Mouse (Mus musculus): Measurements from ENCODE around the gene Brd1.
A peak's percentile ranks its signal among the peaks of the same experiment; 100 is the strongest.
"Not testable (repeated sequence)": the region's sequence is repeated elsewhere in the genome, so short reads cannot be mapped to it uniquely, and the experiment has no call there.

Brd1 gene

DNA sequence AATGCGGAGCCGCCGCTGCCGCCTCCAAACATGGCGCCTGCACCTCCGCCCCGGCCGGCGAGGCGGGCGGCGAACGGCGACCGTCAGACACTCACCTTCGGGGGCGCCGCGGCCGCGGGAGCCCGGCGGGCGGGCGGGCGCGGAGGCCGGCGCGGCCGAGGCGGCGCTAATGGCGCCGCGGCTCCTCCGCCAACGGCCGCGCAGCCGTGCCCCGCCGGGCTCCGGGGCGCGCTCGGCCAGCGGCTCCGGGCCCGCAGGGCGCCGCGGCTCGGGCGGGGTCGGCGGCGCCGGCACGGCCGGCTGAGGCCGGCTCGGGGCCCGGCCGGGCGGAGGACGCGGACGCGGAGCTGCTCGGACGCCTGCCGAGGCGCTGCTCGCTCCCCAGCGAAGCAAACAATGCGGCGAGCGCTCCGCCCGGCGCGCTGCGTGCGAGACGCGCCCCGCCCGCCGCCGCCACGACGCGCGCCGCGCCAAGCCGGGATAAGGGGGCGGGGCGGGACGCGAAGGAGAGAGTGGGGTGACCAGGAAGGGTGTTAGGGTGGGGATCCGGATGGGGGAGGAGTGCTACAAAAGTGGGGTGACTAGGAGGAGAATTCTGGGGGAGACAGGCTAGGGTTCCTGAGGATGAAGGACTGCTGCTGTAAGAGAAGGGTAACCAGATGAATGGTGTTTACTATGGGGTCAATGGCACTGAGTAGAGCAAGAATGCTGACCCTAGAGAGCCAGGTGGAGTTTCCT, at the start of gene Brd1:
Gene Brd1, minus strand, starts transcription at position 400 of the 738 bp plus-strand sequence.
- peak; percentile 89 to 95 for DNase-seq

DNA sequence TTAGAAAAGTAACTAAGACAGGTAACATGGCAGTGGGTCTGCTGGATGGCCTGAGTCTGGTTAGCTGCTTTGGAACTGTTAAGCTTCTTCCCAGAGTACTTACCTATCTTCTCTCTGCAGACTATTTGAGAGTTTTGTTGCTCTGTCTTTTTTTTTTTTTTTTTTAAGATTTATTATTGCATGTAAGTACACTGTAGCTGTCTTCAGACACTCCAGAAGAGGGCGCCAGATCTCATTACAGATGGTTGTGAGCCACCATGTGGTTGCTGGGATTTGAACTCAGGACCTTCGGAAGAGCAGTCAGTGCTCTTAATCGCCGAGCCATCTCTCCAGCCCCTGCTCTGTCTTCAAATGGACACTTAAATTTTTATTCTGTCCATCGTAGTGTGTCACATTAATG, 40.6 kb upstream of the Brd1 start:
- not testable (repeated sequence) for DNase-seq

DNA sequence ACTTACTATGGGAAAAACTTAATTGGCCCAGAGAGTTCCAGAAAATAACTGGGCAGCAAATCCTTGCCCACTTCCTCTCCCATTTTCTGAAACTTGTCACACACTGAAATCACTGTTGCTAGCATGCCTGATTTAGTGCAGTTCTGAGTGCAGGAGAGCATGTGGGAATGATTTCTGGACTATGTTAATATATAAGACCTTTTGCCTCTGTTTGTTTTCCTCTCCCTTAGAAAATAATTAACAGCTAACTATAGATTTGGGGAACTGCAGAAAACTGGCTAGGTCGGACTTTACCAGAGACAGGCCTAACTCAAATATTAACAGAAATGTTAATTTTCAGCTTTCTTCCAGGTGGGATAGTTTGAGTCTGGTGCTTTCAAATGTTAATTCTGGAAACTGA, 34.5 kb upstream of the Brd1 start:
- no peak for DNase-seq

DNA sequence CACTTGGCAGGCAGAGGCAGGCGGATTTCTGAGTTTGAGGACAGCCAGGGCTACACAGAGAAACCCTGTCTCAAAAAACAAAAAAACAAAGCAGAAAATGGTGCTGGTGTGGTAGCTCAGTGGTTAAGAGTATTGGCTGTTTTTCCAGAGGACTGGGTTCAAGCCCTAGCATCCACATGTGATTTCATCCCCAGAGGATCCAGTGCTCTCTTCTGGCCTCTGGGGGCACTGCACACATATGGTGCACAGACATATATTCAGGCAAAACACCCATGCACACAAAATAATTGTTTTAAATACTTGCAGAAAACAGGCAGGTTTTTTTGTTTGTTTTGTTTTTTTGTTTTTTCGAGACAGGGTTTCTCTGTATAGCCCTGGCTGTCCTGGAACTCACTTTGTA, 32.1 kb upstream of the Brd1 start:
- DNase-seq: not testable (repeated sequence)

DNA sequence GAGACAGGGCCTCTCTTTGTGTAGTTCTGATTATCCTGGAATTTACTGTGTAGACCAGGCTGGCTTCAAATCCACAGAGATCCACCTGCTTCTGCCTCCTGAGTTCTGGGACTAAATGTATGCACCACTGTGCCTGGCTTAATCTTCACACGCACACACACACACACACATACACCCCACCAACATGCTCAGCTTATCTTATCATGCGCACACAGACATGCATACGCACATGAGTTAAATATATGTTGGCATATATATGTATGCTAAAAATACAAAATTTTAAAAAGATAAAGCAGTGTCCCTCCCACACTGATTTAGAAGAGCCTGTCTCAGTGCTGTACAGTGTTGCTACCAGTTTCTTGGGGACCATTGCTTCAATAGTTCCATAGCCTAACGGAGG, 27.5 kb upstream of the Brd1 start:
- no peak for DNase-seq

DNA sequence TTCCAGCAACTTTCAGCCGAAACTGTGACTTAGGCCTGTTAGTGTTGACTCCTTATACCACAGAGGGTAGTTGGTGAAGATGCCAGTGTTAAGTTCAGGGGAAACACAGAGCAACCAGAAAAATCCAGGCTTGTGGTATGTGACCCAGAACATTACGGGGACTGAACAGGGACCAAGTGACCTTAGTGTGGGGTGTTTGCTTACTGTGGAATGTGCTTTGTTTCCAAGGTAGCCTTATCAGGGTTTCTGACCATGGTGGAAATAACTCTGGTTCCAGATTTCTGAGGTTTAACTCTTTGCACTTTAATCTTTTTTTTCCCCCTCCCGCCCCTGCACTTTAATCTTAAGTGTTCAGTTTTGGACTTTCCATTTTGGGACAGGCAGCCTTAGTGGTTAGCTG, 24.0 kb upstream of the Brd1 start:
- DNase-seq: no peak

DNA sequence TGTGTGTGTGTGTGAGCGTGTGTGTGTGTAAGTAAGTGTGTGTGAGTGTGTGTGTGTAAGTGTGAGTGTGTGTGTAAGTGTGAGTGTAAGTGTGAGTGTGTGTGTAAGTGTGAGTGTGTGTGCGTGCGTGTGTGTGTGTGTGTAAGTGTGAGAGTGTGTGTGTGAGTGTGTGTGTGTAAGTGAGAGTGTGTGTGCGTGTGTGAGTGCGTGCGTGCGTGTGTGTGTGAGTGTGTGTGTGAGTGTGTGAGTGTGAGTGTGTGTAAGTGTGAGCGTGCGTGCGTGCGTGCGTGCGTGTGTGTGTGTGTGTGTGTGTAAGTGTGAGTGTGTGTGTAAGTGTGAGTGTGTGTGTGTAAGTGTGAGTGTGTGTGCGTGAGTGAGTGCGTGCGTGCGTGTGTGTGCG, 21.7 kb upstream of the Brd1 start:
- no peak for DNase-seq

DNA sequence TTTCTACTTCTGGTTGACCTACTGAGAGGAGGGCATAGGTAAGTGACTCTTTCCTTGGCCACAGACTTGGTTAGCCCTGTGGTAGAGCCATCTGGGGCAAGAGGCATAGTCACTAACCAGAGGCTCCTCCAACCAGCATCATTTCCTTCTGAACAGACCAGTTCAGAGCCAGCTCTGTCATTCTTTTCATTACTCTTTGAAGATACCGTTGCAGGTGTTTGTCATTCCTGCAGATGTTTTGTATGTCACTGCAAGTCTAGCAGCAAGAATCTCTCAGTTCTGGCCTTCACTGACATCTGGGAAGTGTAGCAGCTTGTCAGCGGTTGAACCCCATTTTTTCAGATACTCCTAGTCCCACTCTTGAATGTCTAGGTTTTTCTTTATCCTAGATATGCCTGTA, 20.9 kb upstream of the Brd1 start:
- no peak for DNase-seq

DNA sequence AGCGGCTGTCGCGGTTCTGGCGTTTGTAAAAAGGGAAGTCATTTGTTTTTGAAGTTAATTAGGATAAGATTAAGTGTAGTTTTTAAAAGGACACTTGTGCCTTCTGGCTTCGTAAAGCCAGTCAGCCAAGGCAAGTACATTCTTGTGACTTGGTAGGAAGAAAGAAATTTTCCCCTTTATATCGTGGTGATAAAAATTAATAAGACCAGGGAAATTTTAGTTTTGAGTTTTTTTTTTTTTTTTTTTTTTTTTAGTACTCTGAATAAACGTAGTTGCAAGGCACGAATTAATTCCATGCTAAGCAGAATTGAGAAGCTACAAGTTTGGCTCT, 18.3 kb upstream of the Brd1 start:
- DNase-seq: no peak

DNA sequence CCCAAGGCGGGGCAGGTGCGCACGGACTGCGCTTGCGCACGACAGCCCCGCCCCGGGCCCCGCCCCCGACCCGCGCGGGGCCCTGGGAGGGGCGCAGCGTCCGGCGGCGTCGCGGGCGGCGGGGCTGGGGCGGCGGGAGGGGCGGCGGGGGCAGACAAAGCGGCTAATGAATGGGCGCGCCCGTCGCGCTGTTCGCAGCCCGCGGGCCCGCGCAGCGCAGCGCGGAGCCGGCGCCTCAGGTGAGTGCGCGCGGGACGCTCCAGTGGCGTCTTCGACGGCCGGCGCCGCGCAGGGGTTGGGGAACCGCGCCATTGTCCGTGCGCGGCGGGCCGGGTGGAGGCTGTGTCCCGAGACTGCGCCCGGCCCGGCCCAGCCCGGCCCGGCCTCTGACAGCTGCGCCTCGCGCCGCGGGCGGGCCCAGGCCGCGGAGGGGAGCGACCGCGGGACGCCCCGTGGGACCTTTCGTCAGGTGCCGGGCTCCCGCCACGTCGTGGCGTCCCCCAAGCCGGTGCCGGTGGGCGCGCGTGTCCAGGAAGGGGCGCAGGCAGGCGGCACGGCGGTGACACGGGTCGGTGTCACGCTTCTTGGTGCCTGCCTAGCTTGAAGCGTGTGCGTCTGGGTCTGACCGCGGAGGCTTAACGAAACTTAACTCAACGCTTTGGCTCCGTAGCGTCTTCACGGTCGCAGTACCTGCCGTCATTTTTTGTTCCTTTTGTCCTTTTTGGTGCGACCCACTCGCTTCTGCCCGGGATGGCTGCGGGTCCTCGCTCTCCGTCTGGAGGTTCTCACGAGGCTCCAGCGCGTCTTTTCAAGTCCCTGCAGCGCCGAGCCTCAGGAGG, 17.8 kb upstream of the Brd1 start, which contains the start of gene Zbed4:
Gene Zbed4, plus strand, starts transcription at position 97 of the 839 bp plus-strand sequence.
- DNase-seq: peak in 1 of 2 experiments; percentile 69

DNA sequence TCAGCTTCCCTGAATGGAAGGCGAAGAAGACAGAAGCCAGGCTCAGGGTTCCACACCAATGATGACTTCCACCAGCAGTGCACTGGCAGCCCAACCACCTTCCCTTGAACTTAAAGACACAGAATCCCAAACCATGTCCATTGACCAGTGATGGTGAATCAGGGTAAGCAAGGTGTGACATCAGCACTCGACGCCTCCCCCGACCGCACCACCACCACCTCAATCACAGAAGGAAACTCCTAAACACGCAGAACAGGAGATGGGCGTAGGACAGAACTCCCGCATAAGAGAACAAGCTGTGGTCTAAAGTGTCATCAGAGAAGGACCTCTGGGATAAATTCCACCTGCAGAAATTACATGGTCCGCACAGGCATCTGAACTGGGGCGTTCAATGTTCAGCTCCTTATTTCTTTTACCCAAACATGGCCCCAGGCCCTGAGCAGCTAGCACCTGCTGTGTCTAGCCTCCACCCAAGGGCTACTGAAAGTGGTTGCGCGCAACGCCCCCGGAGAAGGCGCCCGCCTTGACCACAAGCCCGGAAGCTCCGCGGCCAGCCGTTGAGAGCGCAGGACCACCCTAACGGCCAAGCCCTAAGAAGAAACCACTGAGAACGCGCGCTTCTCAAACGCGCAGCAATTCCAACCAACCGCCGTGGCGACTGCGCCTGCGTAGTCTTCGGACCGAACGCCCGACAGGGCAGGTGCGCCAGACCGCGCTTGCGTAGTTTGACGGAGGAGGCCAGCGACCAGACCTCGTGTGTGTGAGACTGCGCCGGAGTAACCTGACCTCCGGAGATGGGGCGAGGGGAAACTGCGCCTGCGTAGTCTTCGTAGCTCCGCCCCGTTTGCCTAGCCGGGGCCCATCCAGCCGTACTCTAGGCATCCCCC, 16.9 kb upstream of the Brd1 start:
- DNase-seq: peak; percentile 99

DNA sequence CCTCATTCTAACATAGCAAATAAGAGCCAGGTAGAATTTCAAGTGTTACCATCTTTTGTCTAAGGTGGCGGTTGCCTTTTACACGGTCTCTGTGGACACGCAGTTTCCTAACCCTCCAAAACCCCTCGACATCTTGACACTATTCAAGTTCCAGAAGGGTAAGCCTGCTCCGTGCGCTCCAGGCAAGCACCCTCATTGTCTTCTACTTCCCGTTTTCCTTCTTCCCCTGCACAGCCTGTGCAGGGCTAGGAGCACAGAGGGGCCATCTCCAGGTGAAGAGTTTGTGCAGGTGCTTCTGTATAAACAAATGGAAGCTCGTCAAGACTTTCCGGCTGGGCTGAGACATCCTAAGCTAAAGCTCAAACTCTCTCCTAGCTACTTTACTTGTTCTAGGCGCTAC, 16.0 kb upstream of the Brd1 start:
- no peak for DNase-seq

DNA sequence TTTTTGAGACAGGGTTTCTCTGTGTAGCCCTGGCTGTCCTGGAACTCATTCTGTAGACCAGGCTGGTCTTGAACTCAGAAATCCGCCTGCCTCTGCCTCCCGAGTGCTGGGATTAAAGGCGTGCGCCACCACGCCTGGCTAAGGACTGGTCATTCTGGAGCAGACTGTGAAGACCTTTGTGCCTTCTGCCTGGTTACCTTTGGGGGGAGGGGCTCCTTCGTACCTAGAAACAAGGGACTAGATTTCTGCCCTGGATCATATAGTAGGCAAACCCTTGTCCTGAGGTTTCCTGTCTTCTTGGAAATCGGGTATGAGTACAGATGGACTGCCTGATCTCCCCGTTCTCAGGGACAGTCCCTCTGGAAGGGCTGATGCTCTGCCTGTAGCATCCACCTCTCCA, 15.6 kb upstream of the Brd1 start:
- DNase-seq: not testable (repeated sequence)

DNA sequence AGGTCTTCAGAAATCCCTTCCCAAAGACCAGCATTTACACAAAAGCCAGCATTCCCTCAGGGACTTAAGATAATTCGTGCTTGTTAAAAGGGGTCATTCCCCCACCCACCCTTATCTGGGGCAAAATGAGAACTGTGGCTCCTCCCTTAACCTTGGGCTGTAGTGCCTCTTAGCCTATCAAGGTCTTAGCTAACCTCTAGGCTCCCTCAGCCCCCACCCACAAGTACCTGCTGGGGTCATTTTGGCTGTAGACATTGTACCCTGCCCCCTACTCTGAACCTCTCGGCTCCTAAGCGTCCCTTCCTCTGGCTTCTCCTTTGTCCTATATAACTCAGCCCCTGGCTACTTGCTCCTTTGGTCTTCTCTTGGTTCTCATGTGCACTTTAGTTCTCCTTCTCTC, 11.9 kb upstream of the Brd1 start:
- no peak for DNase-seq

DNA sequence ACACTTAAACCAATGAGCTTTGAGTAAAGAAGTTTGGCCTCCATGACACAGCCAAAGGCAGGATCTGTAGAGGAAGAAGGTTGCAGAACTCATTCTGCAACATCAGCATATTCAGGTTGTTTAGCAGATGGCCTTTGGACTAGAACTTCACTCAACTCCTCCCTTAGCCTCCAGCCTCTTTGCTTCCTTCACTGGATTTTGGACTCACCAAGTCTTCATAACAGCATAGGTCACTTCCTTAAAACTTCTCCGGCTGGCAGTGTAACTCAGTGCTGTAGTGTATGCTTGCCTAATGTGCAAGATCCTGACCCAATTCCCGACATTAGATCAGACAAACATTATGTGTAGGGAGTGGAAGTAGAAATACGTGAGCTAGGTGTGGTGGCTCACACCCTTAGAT, 11.3 kb upstream of the Brd1 start:
- no peak for DNase-seq

DNA sequence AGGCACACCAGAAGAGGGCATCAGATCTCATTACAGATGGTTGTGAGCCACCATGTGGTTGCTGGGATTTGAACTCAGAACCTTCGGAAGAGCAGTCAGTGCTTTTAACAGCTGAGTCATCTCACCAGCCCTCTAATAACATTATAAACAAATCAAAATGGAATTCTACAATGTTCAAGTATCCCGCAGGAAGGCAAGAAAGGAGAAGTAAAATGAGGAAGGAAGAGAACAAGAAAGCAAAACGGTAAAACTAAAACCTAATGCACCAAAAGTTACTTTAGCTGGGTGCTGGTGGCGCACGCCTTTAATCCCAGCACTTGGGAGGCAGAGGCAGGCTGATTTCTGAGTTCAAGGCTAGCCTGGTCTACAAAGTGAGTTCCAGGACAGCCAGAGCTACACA, 9.3 kb upstream of the Brd1 start:
- DNase-seq: not testable (repeated sequence)

DNA sequence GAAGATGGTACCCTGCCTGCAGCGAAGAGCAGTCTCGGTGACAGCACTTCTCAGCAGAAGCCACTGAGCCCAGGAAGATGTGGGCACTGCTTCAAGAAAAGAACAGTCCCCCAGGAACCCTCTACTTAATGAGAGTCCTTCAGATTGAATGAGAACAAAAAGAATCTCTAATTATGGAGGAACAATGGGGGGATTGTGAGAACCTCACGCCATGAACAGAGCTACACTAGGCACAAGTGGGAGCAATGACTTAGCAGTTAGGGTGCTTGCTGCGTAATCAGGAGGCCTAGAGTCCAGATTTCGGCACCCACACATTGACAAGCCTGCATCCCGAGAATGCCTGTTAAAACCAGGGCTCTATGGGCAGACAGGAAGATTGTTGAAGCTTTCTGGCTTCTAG, 7.3 kb upstream of the Brd1 start:
- DNase-seq: no peak

DNA sequence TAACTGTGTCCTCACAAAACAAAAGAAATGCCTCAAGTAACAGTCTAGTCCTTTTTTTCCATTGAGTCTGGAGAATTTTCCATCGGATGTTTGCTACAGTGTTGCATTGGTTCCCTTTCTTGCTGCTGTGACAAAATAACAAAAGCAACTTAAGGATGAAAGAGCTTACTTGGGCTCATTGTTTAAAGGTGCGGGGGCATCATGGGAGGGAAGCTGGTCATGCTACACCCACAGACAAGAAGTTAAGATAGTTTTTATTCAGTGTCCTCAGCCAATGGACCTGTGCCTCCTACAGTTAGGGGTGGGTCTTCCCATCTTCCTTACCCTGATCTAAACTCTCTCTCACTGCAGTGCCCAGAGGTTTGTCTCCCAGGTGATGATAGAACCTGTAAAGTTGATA, 4.4 kb upstream of the Brd1 start:
- DNase-seq: no peak

DNA sequence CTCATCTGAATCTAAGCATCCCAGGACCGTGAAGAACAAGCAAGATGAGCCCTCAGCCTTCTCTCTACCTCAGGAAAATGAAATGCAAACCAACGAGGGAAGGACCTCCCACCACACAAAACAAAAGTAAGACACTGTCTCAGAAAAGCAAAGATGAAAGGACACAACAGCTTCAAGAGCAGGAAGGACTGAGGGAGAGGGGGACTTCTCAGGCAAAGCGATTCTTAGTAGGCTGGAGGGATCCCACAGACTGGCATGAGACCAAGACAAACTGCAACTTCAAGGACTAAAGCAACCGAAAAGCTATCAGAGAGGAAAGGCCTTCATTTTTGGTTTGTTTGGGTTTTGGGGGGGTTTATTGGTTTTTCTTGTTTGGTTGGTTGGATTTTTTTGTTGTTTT, 2.1 kb upstream of the Brd1 start:
- no peak for DNase-seq

DNA sequence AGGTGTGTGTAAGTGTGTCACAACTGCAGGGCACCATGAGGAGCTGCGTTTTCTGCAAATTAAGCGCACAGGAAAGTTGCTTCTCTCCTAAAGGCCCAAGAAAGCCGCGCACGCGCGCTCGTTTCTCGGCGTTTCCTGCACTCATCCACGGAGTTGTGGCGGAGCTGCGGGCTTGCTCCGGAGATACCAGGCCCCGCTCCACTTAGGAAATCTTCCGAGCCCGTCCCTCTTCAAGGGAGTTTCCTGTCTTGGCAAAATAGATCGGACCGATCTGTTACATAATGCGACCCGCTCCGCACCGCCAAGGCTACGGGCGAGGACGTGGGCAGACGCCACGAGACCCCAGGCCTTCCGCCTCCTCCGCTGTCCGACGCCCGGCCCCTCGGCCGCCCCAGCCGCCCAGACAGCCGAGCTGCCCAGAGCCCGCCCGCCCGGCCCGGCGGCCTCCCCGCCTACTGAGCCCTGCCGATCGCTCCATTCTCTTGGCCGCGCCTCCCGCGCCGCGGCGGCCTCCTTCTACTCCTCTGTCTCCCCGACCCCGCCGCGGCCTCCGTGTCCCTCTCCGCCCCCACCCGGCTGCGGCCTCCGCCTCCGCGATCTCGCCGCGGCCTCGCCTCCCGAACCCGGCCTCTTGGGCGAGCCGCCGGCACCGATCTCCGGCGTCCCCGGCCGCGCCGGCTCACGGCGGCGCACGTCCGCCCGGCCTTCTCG, 837 bp downstream of the Brd1 start:
- peak; percentile 77 to 78 for DNase-seq

DNA sequence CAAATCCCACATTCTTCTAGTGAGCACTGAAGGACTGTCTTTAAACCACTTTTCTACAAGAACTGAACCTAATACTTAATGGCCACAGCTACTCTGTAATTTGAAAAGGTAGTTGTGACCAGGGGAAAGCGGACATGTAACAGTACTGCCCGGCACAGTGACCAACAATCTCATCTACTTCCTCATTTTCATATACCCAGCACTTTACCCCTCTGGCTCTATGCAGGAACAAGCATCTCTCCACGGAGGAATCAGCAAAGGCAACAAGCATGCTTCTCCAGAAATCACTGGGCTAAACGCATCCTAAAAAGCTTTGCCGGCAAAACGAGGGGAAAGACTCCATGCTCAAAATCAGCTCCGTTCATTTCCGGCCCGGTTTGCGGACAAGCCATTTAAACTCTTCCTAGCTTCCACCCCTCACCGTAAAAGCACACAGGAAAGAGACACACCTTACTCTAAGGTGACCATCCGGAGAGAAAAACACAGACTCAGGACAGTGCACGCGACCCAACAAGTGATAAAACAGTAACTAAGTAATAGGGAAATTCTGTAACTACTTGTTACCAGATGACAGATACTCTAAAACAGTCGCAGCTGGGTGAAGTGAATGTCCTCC, 1.5 kb downstream of the Brd1 start:
- no peak for DNase-seq

DNA sequence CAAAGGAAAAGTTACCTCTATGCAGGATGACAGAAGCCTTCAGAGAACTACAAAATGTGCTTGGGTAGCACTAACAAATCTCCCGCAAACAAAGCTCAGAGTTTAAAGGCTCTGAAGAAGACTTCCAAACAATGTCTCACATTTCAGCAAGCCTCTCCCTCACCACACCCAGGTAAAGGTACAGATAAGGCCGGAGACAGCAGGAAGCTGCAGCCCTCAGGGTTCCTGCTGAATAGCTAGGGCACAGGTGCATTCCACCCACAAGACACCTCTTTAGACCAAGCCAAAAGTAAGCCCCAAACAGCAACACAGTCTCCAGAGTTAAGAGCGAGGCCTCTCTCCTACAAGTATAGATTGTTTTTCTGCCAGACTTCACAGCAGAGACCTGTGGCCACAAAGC, 3.3 kb downstream of the Brd1 start:
- no peak for DNase-seq

Data from cerebellum, postnatal 25 days (tissue).